Mouse (Mus musculus) spleen, adult 10 weeks (tissue): ENCODE data around the gene Zfp59. TPM values are rescaled to one million over a fixed set of nuclear protein-coding genes. Genes with fewer than 3 reads are reported as not detected.

Experiments used
- polyA plus RNA-seq: library from polyadenylated mRNA; stranded (reverse); fragments of 350-450 nt; fragmentation: Illumina TruSeq; extraction: RNeasy Lipid Tissue Mini Kit (QIAGEN cat#74804); gene quantifications from one replicate; pipeline ENCODE4 v1.2.3, GENCODE M21; 2015; ENCODE audit warnings: low replicate concordance; ENCODE audit not compliant: insufficient read depth

Zfp59 gene
- polyA plus RNA-seq, result 9.8 TPM

DNA sequence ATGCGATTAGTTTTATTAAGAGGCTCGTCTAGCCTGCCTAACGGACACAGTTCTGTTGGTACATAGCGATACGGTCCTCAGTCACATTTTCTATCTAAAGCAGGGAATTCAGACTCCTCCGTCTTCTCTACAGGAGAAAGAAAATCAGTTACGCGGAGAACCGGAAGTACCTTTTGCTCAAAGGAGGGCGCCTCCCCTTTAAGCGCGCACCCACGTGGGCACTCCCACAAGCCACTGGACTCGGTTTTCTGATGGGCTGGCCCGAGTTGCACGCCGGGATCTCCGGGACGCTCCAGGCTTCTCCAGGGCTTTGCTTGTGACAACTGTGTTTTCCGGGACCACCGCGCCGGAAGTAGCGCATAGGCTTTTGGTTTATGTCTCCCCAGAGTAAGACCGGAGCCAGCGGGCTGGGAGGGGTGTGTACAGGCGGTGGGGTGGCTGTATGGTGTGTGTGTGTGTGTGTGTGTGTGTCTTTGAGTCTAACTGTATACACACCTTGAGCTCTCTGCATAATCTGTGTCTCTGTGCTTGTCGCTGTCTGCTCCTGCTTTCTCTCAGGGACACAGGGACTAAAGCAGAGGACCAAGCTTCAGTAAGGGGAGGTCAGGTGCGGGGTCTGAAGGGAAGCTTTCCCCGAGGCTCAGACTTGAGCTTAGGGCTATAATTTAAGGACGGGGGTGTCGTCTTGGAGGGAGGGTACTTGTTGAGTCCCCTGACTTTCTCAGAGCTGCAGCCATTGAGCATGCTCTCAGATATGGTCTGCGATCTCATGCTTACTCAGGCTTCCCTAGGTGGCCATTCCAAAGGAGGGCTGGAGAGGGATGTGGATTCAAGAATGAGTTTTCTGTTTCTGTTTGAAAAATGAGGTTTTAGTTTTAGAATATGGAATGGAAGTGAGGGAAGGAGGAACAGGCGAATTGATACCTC, at the start of gene Zfp59:
TSS of gene Zfp59 (plus strand) at position 285 of the 927 bp plus-strand sequence.

GRCm38 (mm10) chr7:27806896-27807295, 31.5 kb upstream of the Zfp59 start, which contains the start of gene Zfp626:
Gene Zfp626 (plus strand): TSS chr7:27807196.

DNA sequence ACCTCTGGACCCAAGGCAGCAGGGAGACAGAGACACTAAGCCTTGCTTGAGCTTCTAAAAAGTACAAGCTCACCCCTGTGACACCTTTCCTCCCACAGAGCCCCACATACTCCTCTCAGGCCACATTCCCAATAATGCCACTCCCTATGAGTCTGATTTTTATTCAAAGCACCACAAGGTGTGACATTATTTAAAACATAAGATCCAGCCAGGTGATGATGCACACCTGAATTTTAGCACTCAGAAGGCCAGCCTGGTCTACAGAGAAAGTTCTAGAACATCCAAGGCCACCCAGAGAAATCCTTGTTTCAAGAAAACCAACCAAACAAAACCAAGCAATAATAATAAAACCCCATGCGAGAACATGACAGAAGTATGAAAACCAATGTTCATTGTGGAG, 18.8 kb downstream of the Zfp59 start, which contains the start of gene Zfp607a:
TSS of gene Zfp607a (plus strand) at position 301 of the 400 bp plus-strand sequence.

Other genes starting within 250 kb of the Zfp59 start
- gene Akt2, start 247.1 kb upstream of the Zfp59 start, polyA plus RNA-seq, result 57.1 TPM
- not detected for gene Ttc9b, start 184.7 kb upstream of the Zfp59 start, polyA plus RNA-seq
- 3.4 TPM for gene Map3k10, start 164.0 kb upstream of the Zfp59 start, polyA plus RNA-seq
- gene Zfp607b, start 149.3 kb upstream of the Zfp59 start, polyA plus RNA-seq, result 2.2 TPM
- gene Zfp60, start 107.2 kb upstream of the Zfp59 start, polyA plus RNA-seq, result 19.3 TPM
- 22.8 TPM for gene Zfp626, start 31.4 kb upstream of the Zfp59 start, polyA plus RNA-seq
- gene Zfp607a, start 18.9 kb downstream of the Zfp59 start, polyA plus RNA-seq, result 18.2 TPM
- 17.1 TPM for gene Zfp974, start 90.9 kb downstream of the Zfp59 start, polyA plus RNA-seq
- 19.0 TPM for gene Zfp780b, start 140.6 kb downstream of the Zfp59 start, polyA plus RNA-seq
- gene Zfp850, start 175.5 kb downstream of the Zfp59 start, polyA plus RNA-seq, result 10.2 TPM
- 104 TPM for gene Psmc4, start 211.5 kb downstream of the Zfp59 start, polyA plus RNA-seq
- gene Fcgbp, start 232.6 kb downstream of the Zfp59 start, polyA plus RNA-seq, result 0.21 TPM